Mouse (Mus musculus): ENCODE results near the gene Zfp3. TPM values are rescaled to one million over a fixed set of nuclear protein-coding genes. Genes with fewer than 3 reads are reported as not detected.
"Not testable (repeated sequence)": the region's sequence is repeated elsewhere in the genome, so short reads cannot be mapped to it uniquely, and the experiment has no call there.

Gene Zfp3
- polyA plus RNA-seq, 1 experiment from 2014 or later, result 7.3 TPM

DNA sequence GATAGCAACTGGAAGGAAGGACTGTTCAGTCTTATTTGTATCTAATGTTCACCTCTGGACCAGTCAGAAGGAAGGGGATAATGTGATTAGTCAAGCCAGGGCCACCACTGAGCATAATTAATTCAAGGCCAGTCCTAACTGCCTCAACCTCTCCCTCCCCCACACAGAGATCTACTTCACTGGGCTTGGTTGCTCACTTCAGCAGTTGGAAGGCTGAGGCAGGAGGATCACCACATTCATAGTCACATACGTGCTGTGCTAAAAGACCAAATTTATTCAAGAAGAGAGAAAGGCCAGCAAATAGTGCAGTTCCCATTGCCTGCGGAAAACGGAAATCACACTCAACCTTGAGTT lies 450 bp upstream of the Zfp3 start:
- ATAC-seq (replicated peaks; ENCODE audit: insufficient number of reproducible peaks, low FRiP score, low TSS enrichment, low read depth) (no peak), DNase-seq (ENCODE audit: low spot score) (peak; percentile 28)
- Histone ChIP-seq H3K4me3 (ENCODE audit: low read depth, low read length) (peak overlapping the region; percentile 74), H3K4me1 (ENCODE audit: control insufficient read depth, insufficient read depth, low read length) (0 out of 2 replicates have a peak, but pooled peaks cover 3% of the 10 kb centered on the region), H3K36me3 (replicated peaks; ENCODE audit: control insufficient read depth, insufficient read depth, low read depth, low read length) (no peaks in the 10 kb centered on the region), H3K4me2 (ENCODE audit: low read depth, low read length) (peak overlapping the region; percentile 86), H3K27me3 (ENCODE audit: control insufficient read depth, insufficient read depth, low read length) (no peaks in the 10 kb centered on the region), H3K9ac (replicated peaks; ENCODE audit: low read length) (peak overlapping the region; percentile 79), H3K9me3 (replicated peaks; ENCODE audit: control insufficient read depth, low read length) (no peaks in the 10 kb centered on the region), H3K27ac (replicated peaks; ENCODE audit: low read depth, low read length) (no peak overlapping the region)
- WGBS, result 28% methylated on average over 3 of the region's 3 CpGs

DNA sequence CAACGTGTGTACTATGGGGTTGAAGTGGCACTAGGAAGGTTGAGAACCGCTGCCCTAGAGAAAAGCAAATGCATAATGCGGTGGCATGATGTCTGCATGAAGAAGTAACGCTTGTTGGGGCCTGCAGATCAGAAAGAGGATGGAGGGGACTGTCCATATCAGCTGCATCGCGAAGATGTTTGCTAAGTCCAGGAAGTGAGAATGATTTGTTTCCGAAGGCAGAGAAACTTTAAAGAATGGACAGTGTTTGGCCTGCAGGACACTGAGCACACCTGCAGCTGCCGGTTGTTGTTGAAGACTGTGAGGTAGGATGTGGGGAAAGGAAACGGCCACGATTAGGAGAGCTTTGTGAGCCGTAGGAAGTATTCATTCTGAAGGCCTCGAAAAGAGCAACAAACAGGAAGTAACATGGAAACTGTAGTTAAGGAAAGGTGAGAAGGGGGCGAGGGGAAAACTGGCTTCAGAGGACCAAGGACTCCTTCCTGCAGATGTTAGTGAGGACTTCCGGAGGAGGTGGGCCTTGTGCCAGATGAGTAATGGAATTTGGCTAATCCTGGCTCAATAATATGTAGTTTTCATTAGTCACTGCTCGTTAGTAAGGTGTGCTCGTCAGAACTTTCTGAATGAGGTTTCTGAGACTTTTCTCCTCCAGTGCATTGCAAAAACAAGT lies 1.9 kb downstream of the Zfp3 start:
- no peak for ATAC-seq (replicated peaks; ENCODE audit: insufficient number of reproducible peaks, low FRiP score, low TSS enrichment, low read depth)
- H3K4me1 ChIP-seq (ENCODE audit: control insufficient read depth, insufficient read depth, low read length), result 0 out of 2 replicates have a peak, but pooled peaks cover 3% of the 10 kb centered on the region
- H3K9me3 ChIP-seq (replicated peaks; ENCODE audit: control insufficient read depth, low read length), result no peaks in the 10 kb centered on the region
- 79% methylated on average over 16 of the region's 16 CpGs for WGBS
- no peak overlapping the region for H3K27ac ChIP-seq (replicated peaks; ENCODE audit: low read depth, low read length)
- H3K4me2 ChIP-seq (ENCODE audit: low read depth, low read length), result no peak overlapping the region
- no peaks in the 10 kb centered on the region for H3K27me3 ChIP-seq (ENCODE audit: control insufficient read depth, insufficient read depth, low read length)
- no peaks in the 10 kb centered on the region for H3K36me3 ChIP-seq (replicated peaks; ENCODE audit: control insufficient read depth, insufficient read depth, low read depth, low read length)
- H3K4me3 ChIP-seq (ENCODE audit: low read depth, low read length), result no peak overlapping the region
- no peak overlapping the region for H3K9ac ChIP-seq (replicated peaks; ENCODE audit: low read length)
- no peak for DNase-seq (ENCODE audit: low spot score)

DNA sequence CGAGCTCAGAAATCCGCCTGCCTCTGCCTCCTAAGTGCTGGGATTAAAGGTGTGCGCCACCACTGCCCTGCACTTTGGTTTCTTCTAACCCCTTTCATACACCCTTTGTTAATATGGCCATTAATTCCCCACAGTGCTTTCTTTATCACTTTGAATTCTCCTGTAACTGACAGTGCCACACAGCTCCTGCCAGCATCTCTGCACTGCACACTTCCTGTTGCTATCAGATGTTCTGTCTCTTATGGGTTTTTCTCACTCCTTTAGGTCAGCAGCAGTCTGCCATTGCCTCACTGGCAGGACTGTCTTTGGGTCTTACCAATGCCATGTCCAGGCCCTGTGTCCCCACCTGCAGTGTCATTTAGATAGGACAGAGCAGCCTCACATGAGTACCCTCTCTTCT lies 6.8 kb downstream of the Zfp3 start:
- no peak overlapping the region for H3K4me3 ChIP-seq (ENCODE audit: low read depth, low read length)
- DNase-seq (ENCODE audit: low spot score) (no peak), ATAC-seq (replicated peaks; ENCODE audit: insufficient number of reproducible peaks, low FRiP score, low TSS enrichment, low read depth) (no peak)
- WGBS, result 89% methylated on average over 3 of the region's 3 CpGs
- no peak overlapping the region for H3K27ac ChIP-seq (replicated peaks; ENCODE audit: low read depth, low read length)
- no peaks in the 10 kb centered on the region; the same call in 1 of the 2 replicates for H3K36me3 ChIP-seq (replicated peaks; ENCODE audit: control insufficient read depth, insufficient read depth, low read depth, low read length)
- H3K4me2 ChIP-seq (ENCODE audit: low read depth, low read length), result no peak overlapping the region
- H3K9ac ChIP-seq (replicated peaks; ENCODE audit: low read length), result no peak overlapping the region
- H3K27me3 ChIP-seq (ENCODE audit: control insufficient read depth, insufficient read depth, low read length), result no peaks in the 10 kb centered on the region
- H3K4me1 ChIP-seq (ENCODE audit: control insufficient read depth, insufficient read depth, low read length), result no peaks in the 10 kb centered on the region
- no peaks in the 10 kb centered on the region for H3K9me3 ChIP-seq (replicated peaks; ENCODE audit: control insufficient read depth, low read length)

DNA sequence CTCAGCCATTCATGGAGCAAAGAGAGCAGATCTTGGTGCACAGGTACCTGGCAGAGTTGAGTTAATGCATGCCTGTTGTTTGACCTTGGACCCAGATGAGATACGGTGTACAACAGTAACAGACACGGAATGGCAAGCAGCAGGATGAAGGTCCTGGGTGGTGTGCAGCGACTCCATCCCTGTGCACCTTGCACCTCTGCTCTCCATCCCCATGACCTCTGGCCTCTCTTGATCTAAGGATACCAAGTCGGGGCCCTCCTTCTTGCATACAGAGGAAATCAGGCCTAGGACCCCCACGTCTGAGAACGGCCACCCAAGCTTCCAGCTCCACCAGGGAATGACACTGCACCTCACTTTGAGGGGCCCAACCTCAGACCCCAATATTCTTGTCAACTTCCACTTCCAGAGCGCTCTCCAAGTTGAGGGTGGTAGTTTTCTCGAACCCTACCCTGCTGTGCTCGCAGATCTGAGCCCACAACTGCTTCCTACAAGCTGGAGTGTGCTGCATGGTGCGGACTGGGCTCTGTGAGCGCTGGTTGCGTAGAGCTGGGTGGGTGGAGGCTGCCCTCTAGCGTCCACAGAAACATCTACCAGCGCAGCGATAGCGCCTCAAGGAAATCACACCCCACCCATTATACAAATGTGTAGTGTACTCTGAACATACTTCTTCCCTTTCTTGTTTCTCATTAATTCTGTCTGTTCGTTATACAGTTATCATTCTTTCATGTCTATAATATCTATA lies 13.0 kb downstream of the Zfp3 start:
- Histone ChIP-seq H3K4me3 (ENCODE audit: low read depth, low read length) (no peak overlapping the region), H3K9ac (replicated peaks; ENCODE audit: low read length) (no peak overlapping the region), H3K4me2 (ENCODE audit: low read depth, low read length) (no peak overlapping the region), H3K9me3 (replicated peaks; ENCODE audit: control insufficient read depth, low read length) (no peaks in the 10 kb centered on the region), H3K4me1 (ENCODE audit: control insufficient read depth, insufficient read depth, low read length) (no peaks in the 10 kb centered on the region), H3K36me3 (replicated peaks; ENCODE audit: control insufficient read depth, insufficient read depth, low read depth, low read length) (no peaks in the 10 kb centered on the region; the same call in 1 of the 2 replicates), H3K27ac (replicated peaks; ENCODE audit: low read depth, low read length) (no peak overlapping the region), H3K27me3 (ENCODE audit: control insufficient read depth, insufficient read depth, low read length) (no peaks in the 10 kb centered on the region)
- DNase-seq (ENCODE audit: low spot score), result peak; percentile 79
- peak; percentile 72 for ATAC-seq (replicated peaks; ENCODE audit: insufficient number of reproducible peaks, low FRiP score, low TSS enrichment, low read depth)
- 28% methylated on average over 17 of the region's 17 CpGs for WGBS

DNA sequence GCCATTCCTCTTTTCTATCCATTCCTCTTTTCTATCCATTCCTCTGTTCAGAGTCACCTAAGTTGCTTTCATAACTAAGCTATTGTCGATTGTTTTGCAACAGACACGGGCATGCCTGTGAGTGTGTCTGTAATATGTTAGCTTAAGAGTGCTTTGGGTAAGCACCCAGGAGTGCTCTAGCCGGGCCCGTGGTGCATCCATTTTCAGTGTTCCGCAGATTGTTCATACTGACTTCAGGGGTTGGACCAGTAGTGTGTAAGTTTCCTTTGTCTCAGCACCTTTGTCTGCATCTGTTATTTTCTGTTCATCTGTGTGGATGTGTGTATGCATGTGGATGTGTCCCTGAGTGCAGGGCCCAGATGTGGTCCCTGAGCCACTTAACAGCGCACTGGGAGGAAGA lies 13.6 kb downstream of the Zfp3 start:
- Histone ChIP-seq H3K4me1 (ENCODE audit: control insufficient read depth, insufficient read depth, low read length) (no peaks in the 10 kb centered on the region), H3K9me3 (replicated peaks; ENCODE audit: control insufficient read depth, low read length) (no peaks in the 10 kb centered on the region), H3K27ac (replicated peaks; ENCODE audit: low read depth, low read length) (no peak overlapping the region), H3K4me3 (ENCODE audit: low read depth, low read length) (no peak overlapping the region), H3K36me3 (replicated peaks; ENCODE audit: control insufficient read depth, insufficient read depth, low read depth, low read length) (no peaks in the 10 kb centered on the region), H3K4me2 (ENCODE audit: low read depth, low read length) (no peak overlapping the region), H3K9ac (replicated peaks; ENCODE audit: low read length) (no peak overlapping the region), H3K27me3 (ENCODE audit: control insufficient read depth, insufficient read depth, low read length) (no peaks in the 10 kb centered on the region)
- ATAC-seq (replicated peaks; ENCODE audit: insufficient number of reproducible peaks, low FRiP score, low TSS enrichment, low read depth) (no peak), DNase-seq (ENCODE audit: low spot score) (no peak)
- 70% methylated on average over 6 of the region's 6 CpGs for WGBS

DNA sequence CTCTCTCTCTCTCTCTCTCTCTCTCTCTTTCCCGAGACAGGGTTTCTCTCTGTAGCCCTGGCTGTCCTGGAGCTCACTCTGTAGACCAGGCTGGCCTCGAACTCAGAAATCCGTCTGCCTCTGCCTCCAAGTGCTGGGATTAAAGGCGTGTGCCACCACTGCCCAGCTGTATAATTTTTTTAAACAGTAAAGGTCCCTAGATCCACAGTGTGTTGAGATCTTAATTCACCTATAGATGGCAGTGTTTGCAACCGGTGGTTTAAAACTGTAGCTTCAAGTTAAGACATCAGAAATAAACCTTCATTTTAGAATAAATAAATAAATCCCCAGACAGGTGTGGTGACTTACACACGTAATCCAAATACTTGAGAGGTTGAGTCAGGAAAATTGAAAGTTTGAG lies 14.0 kb downstream of the Zfp3 start:
- 32% methylated on average over 6 of the region's 6 CpGs for WGBS
- H3K4me3 ChIP-seq (ENCODE audit: low read depth, low read length); H3K9me3 ChIP-seq (replicated peaks; ENCODE audit: control insufficient read depth, low read length); H3K27me3 ChIP-seq (ENCODE audit: control insufficient read depth, insufficient read depth, low read length); H3K4me1 ChIP-seq (ENCODE audit: control insufficient read depth, insufficient read depth, low read length); H3K36me3 ChIP-seq (replicated peaks; ENCODE audit: control insufficient read depth, insufficient read depth, low read depth, low read length); ATAC-seq (replicated peaks; ENCODE audit: insufficient number of reproducible peaks, low FRiP score, low TSS enrichment, low read depth); H3K27ac ChIP-seq (replicated peaks; ENCODE audit: low read depth, low read length); H3K9ac ChIP-seq (replicated peaks; ENCODE audit: low read length); H3K4me2 ChIP-seq (ENCODE audit: low read depth, low read length): not testable (repeated sequence)
- peak; percentile 64 for DNase-seq (ENCODE audit: low spot score)

DNA sequence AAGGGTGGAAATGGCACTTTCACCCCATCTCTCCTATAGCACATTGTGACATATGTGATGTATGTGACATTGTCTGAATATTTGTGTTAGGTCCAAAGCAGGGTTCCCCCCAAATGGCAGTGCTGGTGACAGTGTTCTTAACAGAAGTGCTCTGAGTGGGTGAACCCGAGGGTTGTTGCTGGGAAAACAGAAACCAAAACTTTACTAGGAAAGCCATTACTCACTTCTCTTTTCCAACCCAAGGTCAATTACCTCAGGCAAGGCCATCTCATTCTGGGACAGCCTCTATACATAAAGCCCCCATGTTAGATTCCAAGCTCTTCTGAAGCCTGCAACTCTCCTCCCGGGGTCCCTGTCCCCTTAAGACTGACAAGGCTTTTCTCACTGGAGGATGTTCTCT lies 21.9 kb downstream of the Zfp3 start:
- Histone ChIP-seq H3K4me3 (ENCODE audit: low read depth, low read length) (no peak overlapping the region), H3K4me1 (ENCODE audit: control insufficient read depth, insufficient read depth, low read length) (no peaks in the 10 kb centered on the region), H3K27me3 (ENCODE audit: control insufficient read depth, insufficient read depth, low read length) (no peaks in the 10 kb centered on the region), H3K9me3 (replicated peaks; ENCODE audit: control insufficient read depth, low read length) (no peaks in the 10 kb centered on the region), H3K27ac (replicated peaks; ENCODE audit: low read depth, low read length) (no peak overlapping the region), H3K9ac (replicated peaks; ENCODE audit: low read length) (no peak overlapping the region), H3K36me3 (replicated peaks; ENCODE audit: control insufficient read depth, insufficient read depth, low read depth, low read length) (no peaks in the 10 kb centered on the region), H3K4me2 (ENCODE audit: low read depth, low read length) (no peak overlapping the region)
- DNase-seq (ENCODE audit: low spot score) (no peak), ATAC-seq (replicated peaks; ENCODE audit: insufficient number of reproducible peaks, low FRiP score, low TSS enrichment, low read depth) (no peak)
- WGBS, result 57% methylated on average over 2 of the region's 2 CpGs

DNA sequence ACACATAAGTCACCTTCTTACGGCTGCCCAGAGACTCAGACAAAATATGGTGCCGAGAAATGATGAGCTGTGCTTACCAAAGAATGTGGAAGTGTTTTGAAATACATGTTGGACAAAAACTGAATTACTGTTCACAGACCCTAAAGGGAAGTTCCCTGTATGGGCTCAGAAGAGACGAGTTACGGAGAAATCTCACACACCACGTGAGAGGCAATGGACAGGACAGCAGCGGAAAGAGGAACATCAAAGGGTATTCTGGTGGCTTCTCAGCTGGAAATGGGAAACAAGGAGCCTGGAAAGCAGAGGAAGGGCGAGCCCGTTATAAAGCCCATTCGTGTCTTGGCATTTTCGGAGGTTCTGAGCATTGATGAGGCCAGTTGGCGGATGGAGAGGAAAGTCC lies 23.0 kb downstream of the Zfp3 start:
- H3K4me1 ChIP-seq (ENCODE audit: control insufficient read depth, insufficient read depth, low read length), result no peaks in the 10 kb centered on the region
- H3K9me3 ChIP-seq (replicated peaks; ENCODE audit: control insufficient read depth, low read length), result no peaks in the 10 kb centered on the region
- H3K27ac ChIP-seq (replicated peaks; ENCODE audit: low read depth, low read length), result no peak overlapping the region
- no peak overlapping the region for H3K9ac ChIP-seq (replicated peaks; ENCODE audit: low read length)
- DNase-seq (ENCODE audit: low spot score) (no peak), ATAC-seq (replicated peaks; ENCODE audit: insufficient number of reproducible peaks, low FRiP score, low TSS enrichment, low read depth) (no peak)
- H3K4me3 ChIP-seq (ENCODE audit: low read depth, low read length), result no peak overlapping the region
- H3K36me3 ChIP-seq (replicated peaks; ENCODE audit: control insufficient read depth, insufficient read depth, low read depth, low read length), result no peaks in the 10 kb centered on the region
- WGBS, result 71% methylated on average over 11 of the region's 11 CpGs
- no peaks in the 10 kb centered on the region for H3K27me3 ChIP-seq (ENCODE audit: control insufficient read depth, insufficient read depth, low read length)
- no peak overlapping the region for H3K4me2 ChIP-seq (ENCODE audit: low read depth, low read length)
